Mouse (Mus musculus) cerebellum, adult 8-10 months (tissue): Measurements from ENCODE around the gene Tmem69.

Source experiments
- DNase-seq: peaks from one replicate; pipeline ENCODE4 v3.0.0; 2022

Tmem69 gene

DNA sequence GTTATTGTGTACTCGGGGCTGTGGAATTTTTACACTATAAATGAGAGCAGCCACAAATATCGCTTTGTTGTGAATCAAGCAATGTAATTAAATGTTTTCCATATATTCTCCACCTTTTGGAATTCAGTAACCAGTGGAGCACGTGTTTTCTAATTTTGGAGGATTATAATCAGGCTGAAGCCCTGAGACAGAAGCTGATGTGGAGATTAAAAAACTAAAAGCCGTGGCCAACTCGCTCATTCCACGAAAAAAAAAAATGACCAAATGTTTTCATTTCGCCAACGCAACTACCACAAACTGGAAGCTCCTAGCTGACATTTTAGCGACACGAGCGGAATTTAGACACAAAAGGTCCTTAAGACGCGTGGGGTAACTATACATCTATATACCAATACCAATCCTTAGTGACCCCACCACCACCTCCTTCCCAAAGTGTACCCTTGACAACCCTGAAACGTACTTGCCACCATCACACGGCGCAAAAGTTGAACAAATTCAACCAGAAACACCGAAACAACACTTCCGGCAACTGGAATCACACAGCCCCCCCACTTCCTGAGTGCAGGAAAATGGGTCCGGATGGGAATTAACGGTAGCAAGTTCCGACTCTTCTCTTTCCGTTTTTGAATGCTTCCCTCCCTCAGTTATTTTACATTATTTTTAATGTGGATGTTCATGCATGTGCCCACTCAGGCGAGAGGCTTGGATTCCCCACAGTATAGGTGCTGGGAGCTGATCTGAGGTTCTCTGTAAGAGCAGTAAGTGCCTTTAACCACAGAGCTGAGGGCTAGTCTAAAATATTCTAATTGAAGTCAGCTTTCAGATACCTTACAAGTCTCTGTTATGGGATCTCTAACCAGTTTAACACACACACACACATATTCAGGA lies at the start of gene Tmem69:
Gene Tmem69, minus strand, starts transcription at position 524 of the 888 bp plus-strand sequence.
- DNase-seq = peak; percentile 77

DNA sequence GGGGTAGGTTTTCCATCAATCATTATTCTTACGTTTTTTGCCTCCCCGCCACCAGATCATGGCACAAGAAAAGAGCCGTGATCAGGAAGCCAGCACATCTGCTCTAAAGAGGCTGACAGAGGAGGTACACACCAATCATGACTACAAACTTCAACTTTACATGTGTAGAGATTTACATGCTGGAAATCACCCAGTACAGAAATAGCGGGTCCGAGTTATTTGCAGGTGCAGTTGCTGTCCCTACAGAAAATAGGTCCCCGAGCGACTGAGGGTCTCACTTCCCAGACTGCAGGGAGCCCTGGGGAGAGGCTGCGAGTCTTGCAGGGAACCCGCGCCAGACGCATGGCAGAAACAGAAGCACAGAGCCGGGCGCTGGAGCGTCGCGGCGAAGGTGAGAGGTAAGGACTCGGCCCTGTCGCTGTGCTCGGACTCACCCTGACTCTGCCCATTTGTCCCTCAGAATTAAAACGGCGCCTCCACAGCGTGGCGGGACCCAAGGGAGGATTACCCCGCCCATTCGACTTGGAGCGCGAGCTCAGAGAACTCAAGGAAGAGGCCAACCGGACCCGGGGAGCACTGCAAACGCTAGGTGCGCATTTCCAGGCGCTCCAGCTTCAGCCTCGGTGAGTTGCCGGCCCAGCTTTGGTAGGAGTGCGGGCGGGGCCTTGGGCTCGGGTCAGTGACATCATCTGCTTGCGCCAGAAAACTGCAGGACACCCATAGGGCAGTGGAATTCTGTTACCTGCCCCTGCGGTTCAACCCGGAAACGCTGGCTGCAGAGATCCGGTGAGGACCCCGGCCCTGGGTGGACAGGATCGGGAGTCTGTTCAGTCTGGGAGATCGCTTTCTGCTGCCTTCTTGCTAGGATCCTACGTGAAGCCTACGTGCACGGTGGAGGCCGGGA lies 41.5 kb upstream of the Tmem69 start:
- peak; percentile 90 for DNase-seq

DNA sequence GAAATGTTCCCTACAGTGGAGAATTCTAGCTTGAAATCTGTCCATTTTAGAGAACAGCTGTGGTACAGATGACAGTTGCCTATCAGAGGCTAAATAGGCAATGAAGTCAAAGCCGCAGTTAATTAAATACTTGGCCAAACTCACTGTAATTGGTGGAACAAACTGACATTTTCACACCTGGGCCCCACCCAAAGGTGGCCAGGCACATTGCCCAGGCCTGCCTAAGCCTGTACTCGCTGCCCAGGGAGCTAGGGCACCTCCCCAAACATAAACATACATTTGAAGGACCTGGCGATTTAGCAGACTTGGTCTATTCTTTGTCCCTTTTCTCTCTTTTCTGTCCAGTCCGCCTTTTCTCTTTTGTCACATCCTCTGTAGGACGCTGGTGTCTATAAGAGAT lies 40.6 kb upstream of the Tmem69 start, which contains the start of gene Ccdc17:
Gene Ccdc17, plus strand, starts transcription at position 276 of the 400 bp plus-strand sequence.
- DNase-seq = no peak

DNA sequence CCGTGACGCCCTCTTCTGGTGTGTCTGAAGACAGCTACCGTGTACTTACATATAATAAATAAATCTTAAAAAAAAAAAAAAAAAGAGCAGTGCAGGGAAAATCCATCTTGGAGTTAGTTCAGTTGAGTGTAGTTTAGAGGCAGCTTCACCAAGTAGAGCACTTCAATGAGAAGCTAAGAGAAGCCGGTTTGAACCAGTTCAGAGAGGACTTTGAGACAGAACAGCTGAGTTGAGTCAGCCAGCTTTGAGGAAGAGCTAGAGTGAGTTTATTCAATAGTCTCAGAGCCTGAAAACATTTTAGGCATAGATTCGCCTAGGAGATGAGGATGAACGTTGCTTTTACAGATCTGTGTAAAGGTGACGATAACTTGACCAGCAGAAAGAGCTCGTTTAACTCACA lies 40.1 kb upstream of the Tmem69 start:
- DNase-seq = no peak

DNA sequence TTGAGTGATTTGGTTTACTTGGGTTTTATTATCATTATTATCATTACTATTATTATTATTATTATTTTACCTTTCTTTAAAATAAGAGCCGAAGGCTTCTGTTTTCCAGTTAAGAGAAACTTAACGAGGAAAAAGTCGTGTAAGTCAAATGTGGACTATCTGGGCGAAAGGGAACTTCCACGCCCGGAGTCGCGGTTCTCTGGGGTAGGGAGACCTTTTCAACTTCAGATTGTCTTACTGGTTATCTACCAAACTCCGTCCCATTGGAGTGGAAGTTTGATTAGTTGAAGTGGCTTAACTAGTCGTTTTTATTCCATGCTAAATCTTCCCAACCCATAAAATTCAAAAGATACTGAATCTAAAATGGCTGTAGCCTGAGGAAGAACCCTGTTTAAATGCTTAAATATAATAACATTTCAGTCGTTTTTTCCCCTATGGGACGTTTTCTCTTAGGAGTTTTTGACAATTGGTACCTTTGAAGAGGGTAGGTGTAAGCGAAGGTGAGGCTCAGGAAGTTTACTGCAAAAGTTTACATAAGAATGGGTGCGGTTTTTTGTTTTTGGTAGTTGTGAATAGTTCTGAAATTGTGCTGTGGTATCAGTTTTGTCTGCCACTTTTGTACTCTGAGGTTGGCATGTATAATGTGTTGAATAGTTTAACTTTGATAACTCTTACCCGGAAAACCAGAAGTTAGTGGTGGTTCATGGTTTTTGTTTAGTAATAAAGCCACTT lies 2.6 kb upstream of the Tmem69 start:
- DNase-seq = no peak

DNA sequence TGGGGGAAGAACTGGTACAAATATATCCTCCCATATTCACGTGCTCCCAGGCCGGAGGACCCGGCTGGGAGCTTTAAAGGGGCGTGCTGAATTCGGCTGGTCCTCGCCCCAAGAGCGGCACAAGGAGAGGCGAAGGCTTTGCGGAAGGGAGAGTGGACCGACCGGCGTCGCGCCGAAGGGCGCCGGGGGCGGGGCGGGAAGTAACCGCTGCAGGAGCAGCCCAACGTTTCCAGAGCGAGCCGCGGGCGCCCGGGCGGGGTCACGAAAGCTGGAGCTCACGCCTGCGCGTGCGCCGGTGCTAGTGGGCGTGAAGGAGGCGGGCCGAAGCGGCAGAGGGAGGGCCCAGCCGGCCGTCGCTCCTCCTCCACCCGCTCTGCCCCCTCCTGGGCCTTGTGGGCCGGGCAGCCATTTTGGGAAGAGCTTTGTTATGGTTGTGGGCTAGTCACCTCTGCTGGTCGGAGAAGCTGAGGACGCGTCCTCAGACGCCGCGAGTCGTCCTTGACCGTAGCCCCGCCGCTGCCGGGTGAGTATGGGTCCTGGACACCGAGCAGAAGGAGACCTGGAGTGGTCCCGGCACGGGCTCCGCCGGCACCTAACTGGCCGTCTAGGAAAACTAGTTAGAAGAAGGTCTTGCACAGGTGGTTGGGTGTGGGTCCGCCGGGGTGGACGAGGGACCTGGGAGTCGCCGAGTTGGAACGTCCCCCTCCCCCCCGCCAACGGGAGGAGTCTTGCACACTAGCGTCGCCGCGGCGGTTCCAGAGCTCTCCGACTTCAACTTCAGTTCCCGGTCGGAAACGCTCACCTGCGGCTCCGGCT lies 1.8 kb upstream of the Tmem69 start, which contains the start of gene Gpbp1l1:
Gene Gpbp1l1, plus strand, starts transcription at position 353 of the 816 bp plus-strand sequence.
- DNase-seq = peak; percentile 97

DNA sequence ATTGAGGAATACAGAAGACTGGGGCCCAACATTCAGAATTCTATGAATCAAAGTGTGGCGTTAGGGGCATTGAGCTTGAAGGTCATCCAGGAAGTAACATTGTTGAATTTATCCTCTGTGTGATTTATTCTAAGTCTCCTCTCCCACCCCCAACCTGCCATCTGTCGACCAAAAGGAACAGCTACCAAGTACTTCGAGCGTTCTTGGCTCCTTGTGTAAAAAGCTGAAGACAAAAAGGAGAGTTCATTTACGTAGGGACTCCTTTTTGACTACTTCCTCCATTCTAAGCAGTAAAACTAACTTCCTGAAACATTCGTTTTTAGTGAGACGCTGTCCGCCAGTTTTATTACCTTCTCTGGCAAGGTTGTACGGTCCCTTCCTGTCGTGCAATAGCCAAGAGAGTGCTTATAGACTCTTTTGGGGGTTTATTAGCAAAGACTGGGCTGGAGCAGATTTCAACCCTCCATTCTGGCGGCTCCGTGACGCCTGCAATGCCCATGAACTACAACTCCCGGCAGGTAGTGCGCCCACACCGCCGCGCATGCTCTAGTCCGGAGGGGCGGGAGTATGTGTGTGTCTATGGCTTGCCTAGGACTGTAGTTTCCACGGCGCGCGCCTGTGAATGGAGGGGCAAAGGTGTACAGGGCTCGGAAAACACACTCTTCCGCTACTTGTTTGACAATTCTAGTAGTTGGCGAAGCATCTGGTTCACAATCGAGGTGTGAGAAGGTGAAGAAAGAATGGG lies 997 bp upstream of the Tmem69 start:
- peak; percentile 92 for DNase-seq

DNA sequence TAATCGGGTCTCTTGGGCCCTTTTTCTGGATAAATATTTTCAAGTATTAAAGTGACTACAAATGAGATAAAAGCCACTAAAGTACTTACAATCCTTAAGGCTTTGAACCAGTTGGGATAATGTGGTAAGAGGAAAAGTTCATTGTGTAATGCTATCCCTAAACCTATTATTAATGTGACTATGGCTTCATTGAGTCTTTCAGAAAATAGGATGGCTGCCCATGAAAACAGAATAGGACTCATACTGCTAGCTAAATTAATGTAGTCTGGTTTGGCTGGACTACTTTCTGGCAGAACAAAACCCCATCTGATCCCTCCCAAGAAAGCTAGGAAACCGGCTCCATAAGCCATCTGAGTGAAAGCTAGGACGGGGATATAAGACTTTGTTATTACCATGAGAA lies 2.7 kb downstream of the Tmem69 start:
- no peak for DNase-seq

DNA sequence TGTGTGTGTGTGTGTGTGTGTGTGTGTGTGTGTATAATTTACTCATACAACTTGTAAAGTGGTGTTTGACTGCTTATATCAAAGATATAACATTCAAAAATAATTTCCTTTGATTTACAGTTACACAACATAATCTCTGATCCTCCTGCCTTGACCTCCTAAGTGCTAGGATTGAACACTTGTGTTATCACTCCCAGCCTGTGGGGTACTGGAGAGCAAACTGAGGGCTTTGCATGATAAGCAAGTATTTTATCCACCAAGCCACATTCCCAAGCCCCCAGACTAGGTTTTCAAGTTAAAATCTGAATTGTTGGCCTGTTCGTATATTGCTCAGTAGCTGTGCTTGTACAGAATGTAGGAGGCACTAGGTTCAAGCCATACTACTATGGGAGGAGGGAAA lies 5.3 kb downstream of the Tmem69 start:
- DNase-seq = no peak

DNA sequence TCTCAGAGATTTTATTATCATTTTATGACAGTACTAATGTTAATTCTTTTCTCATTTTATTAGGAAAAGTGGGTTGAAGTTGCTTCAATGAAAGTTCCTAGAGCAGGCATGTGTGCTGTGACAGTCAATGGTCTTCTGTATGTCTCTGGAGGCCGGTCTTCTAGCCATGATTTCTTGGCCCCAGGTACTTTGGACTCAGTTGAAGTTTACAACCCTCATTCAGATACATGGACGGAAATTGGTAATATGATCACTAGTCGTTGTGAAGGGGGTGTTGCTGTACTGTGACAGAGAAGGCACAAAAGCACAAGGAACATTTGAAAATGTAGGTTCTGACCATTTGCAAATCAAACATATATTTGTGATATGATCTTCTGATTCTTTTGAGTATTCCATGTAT lies 18.0 kb downstream of the Tmem69 start:
- DNase-seq = no peak

DNA sequence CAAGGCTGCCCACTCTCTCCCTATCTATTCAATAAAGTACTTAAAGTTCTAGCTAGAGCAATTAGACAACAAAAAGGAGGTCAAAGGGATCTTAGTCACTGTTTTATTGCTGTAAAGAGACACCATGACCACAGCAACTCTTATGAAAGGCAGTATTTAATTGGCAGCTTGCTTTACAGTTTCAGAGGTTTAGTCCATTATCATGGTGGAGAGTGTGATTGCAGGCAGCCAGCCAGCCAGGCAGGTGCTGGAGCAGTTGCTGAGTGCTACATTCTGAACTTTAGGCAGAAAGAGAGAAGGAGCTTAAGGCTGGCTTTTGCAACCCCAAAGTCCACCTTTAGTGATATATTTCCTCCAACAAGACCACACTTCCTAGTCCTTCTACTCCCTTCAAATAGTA lies 19.4 kb downstream of the Tmem69 start:
- no peak for DNase-seq

DNA sequence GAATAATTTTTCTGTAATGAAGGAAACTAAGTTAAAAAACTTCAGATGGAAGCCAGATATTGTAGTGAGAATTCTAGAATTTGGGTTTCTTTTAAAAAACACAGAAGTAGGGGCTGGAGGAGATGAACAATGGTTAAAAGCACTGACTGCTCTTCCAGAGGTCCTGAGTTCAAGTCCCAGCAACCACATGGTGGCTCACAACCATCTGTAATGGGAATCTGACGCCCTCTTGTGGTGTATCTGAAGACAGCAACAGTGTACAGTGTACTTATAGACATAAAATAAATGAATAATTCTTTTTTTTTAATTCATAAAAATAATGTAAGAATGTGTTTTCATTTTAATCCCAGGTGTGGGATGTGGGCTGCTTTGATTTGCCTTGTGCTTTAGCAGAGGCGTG lies 24.6 kb downstream of the Tmem69 start:
- no peak for DNase-seq

DNA sequence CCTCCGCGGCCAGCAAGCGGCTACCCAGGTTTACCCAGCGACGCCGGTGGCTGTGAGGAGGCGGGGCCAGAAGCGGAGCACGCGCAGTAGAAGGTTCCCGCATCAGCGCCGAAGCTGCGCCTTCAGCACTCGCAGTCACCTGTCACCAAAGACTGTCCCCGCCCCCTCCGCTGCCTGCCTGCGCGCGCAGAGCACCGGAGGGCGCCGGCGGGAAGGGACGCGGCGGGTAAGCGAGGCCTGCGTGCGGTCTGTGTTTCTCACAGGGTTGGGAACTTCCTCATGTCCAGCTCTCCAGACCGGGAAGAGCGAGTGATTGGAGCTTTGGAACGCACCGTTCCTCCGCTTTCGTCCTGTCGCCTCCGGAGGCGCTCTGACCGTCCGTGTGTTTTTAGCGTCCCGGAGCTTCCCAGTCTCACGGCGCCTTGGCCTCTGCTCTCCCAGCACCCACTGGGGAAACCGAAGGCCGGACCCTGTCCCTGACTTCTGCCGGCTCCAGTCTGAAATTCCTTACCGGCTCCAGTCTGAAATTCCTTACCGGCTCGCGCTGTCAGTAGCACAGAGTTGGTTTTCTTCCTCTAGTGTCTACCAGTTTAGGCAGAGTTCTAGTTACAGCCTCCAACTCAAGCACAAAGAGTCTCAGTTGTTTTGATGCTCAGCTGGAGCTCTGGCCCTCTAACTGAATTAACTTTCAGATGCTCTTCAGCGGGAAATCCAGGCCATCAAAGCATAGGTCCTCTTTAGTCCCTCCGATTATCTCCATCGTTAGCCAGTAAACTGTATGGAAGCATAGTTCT lies 48.1 kb downstream of the Tmem69 start, which contains the start of gene Ipp:
Gene Ipp, plus strand, starts transcription at position 125 of the 794 bp plus-strand sequence.
- DNase-seq = peak; percentile 96

DNA sequence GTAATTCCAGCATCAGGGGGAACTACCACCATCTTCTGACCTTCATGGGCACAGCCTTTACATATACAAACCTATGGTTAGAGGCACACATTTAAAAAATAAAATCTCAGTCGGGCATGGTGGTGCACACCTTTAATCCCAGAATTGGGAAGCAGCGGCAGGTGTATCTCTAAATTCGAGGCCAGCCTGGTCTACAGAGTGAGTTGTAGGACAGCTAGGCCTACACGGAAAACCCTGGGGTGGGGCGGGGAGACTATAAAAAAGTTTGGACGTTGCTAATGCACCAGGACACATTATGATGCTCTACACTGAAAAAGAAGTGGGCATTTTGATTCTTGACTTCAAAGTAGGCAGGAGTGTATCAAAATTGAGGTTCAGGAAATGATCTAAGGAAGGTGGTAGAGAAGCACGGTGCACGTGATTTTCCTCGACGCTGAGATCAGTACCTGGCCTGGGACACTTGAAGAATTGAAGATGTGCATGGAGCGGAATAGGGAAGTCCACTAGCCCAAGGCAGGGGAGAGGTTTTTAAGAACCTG lies 48.8 kb downstream of the Tmem69 start:
- DNase-seq = no peak
